Mouse (Mus musculus) limb, embryonic 10.5 days (tissue): ENCODE results near the gene Tnnt3. TPM values are rescaled to one million over a fixed set of nuclear protein-coding genes. Genes with fewer than 3 reads are reported as not detected.

Experiments used
- DNase-seq: peaks from one replicate; pipeline ENCODE4 v3.0.0-alpha.2; 2017; ENCODE audit warnings: low spot score
- H3K27ac ChIP-seq: fragments of 300-500 bp; sonication (generic); 2 replicates; pipeline ENCODE4 v1.5.1; 2016; ENCODE audit warnings: mild to moderate bottlenecking
- H3K27me3 ChIP-seq: fragments of 300-500 bp; sonication (generic); 2 replicates; pipeline ENCODE4 v1.6.1; 2016; ENCODE audit warnings: low read depth, mild to moderate bottlenecking; ENCODE audit not compliant: poor library complexity, severe bottlenecking
- H3K36me3 ChIP-seq: fragments of 300-500 bp; sonication (generic); 2 replicates; pipeline ENCODE4 v1.6.1; 2016; ENCODE audit warnings: mild to moderate bottlenecking, moderate library complexity
- H3K4me1 ChIP-seq: fragments of 300-500 bp; sonication (generic); 2 replicates; pipeline ENCODE4 v1.6.1; 2016
- H3K4me3 ChIP-seq: fragments of 300-500 bp; sonication (generic); 2 replicates; pipeline ENCODE4 v1.5.1; 2016; ENCODE audit warnings: mild to moderate bottlenecking, moderate library complexity
- H3K9me3 ChIP-seq: fragments of 300-500 bp; sonication (generic); replicated peaks from 2 replicates; pipeline ENCODE4 v1.6.1; 2016; ENCODE audit warnings: mild to moderate bottlenecking
- WGBS: fragments of 180-500 bp; shearing (Covaris S2); methylation state at CpG from one replicate; pipeline ENCODE4 v1.1.7; 2016; 5-methylcytosine and 5-hydroxymethylcytosine counted together
- polyA plus RNA-seq: library from polyadenylated mRNA; unstranded; fragments of >200 nt; fragmentation: Nextera tagmentation; extraction: Ambion mirVana; gene quantifications from 2 replicates; pipeline ENCODE4 v1.2.1, GENCODE M21; 2016

Gene Tnnt3
- polyA plus RNA-seq, 1 experiment from 2014 or later = 1.6 TPM

GRCm38 (mm10) chr7:142470171-142470691 lies 28.4 kb upstream of the Tnnt3 start:
- no peaks in the 10 kb centered on the region for H3K9me3 ChIP-seq
- WGBS = 80% methylated on average over 7 of the region's 7 CpGs
- H3K36me3 ChIP-seq = no peaks in the 10 kb centered on the region
- no peaks in the 10 kb centered on the region for H3K27me3 ChIP-seq
- H3K4me1 ChIP-seq = peaks cover 52% of the 10 kb centered on the region
- peak overlapping the region; percentile 93 for H3K27ac ChIP-seq
- DNase-seq = no peak
- H3K4me3 ChIP-seq = no peak overlapping the region

- H3K27ac ChIP-seq = peak overlapping the region; percentile 93
- H3K4me3 ChIP-seq = no peak overlapping the region
- H3K36me3 ChIP-seq = no peaks in the 10 kb centered on the region
- no peak for DNase-seq
- 17% methylated on average over 4 of the region's 4 CpGs for WGBS
- peaks cover 58% of the 10 kb centered on the region for H3K4me1 ChIP-seq
- no peaks in the 10 kb centered on the region for H3K27me3 ChIP-seq
- no peaks in the 10 kb centered on the region for H3K9me3 ChIP-seq
These were observed 27.7 kb upstream of the Tnnt3 start for GRCm38 (mm10) chr7:142470808-142471413.

GRCm38 (mm10) chr7:142471414-142471861 lies 27.2 kb upstream of the Tnnt3 start:
- H3K4me1 ChIP-seq = peaks cover 64% of the 10 kb centered on the region

GRCm38 (mm10) chr7:142471884-142472570 lies 26.6 kb upstream of the Tnnt3 start:
- Histone ChIP-seq H3K36me3 (no peaks in the 10 kb centered on the region), H3K9me3 (no peaks in the 10 kb centered on the region), H3K4me1 (peaks cover 70% of the 10 kb centered on the region), H3K4me3 (peak overlapping the region; percentile 32), H3K27me3 (no peaks in the 10 kb centered on the region), H3K27ac (peak overlapping the region; percentile 93)
- no peak for DNase-seq
- WGBS = 27% methylated on average over 15 of the region's 15 CpGs

More at GRCm38 (mm10) chr7:142471414-142471861, 27.2 kb upstream of the Tnnt3 start:
- no peaks in the 10 kb centered on the region for H3K36me3 ChIP-seq
- 11% methylated on average over 6 of the region's 6 CpGs for WGBS
- DNase-seq = no peak
- no peaks in the 10 kb centered on the region for H3K9me3 ChIP-seq
- H3K27ac ChIP-seq = peak overlapping the region; percentile 93
- H3K27me3 ChIP-seq = no peaks in the 10 kb centered on the region
- H3K4me3 ChIP-seq = peak overlapping the region; percentile 32

GRCm38 (mm10) chr7:142472936-142473335 lies 25.7 kb upstream of the Tnnt3 start:
- H3K4me1 ChIP-seq = peaks cover 74% of the 10 kb centered on the region
- no peak overlapping the region for H3K4me3 ChIP-seq
- H3K36me3 ChIP-seq = no peaks in the 10 kb centered on the region
- H3K27me3 ChIP-seq = no peaks in the 10 kb centered on the region
- H3K27ac ChIP-seq = peak overlapping the region; percentile 93
- H3K9me3 ChIP-seq = no peaks in the 10 kb centered on the region
- WGBS = 93% methylated on average over 4 of the region's 4 CpGs
- DNase-seq = no peak

- WGBS = 96% methylated on average over 2 of the region's 2 CpGs
- peaks cover 78% of the 10 kb centered on the region for H3K4me1 ChIP-seq
- no peaks in the 10 kb centered on the region for H3K36me3 ChIP-seq
- H3K27ac ChIP-seq = peak overlapping the region; percentile 93; the same call in 1 of the 2 replicates
- H3K9me3 ChIP-seq = no peaks in the 10 kb centered on the region
- no peak for DNase-seq
- no peak overlapping the region for H3K4me3 ChIP-seq
- no peaks in the 10 kb centered on the region for H3K27me3 ChIP-seq
These were observed 25.2 kb upstream of the Tnnt3 start for GRCm38 (mm10) chr7:142473476-142473875.

- no peak for DNase-seq
- H3K9me3 ChIP-seq = no peaks in the 10 kb centered on the region
- peaks cover 86% of the 10 kb centered on the region for H3K4me1 ChIP-seq
- H3K36me3 ChIP-seq = no peaks in the 10 kb centered on the region
- H3K4me3 ChIP-seq = no peak overlapping the region
- peak overlapping the region; percentile 71 for H3K27ac ChIP-seq
- WGBS = 81% methylated on average over 14 of the region's 14 CpGs
- H3K27me3 ChIP-seq = no peaks in the 10 kb centered on the region
These were observed 23.8 kb upstream of the Tnnt3 start for GRCm38 (mm10) chr7:142474799-142475198.

- Histone ChIP-seq H3K27ac (peak overlapping the region; percentile 71), H3K4me1 (peaks cover 81% of the 10 kb centered on the region), H3K36me3 (no peaks in the 10 kb centered on the region), H3K27me3 (no peaks in the 10 kb centered on the region), H3K9me3 (no peaks in the 10 kb centered on the region), H3K4me3 (no peak overlapping the region)
- 80% methylated on average over 7 of the region's 7 CpGs for WGBS
- no peak for DNase-seq
These were observed 23.0 kb upstream of the Tnnt3 start for GRCm38 (mm10) chr7:142475641-142476040.

GRCm38 (mm10) chr7:142476271-142476670 lies 22.4 kb upstream of the Tnnt3 start:
- Histone ChIP-seq H3K27ac (peak overlapping the region; percentile 71), H3K36me3 (no peaks in the 10 kb centered on the region), H3K4me1 (peaks cover 81% of the 10 kb centered on the region), H3K4me3 (no peak overlapping the region), H3K27me3 (no peaks in the 10 kb centered on the region), H3K9me3 (no peaks in the 10 kb centered on the region)
- DNase-seq = no peak
- WGBS = 87% methylated on average over 5 of the region's 5 CpGs

- Histone ChIP-seq H3K9me3 (no peaks in the 10 kb centered on the region), H3K27me3 (no peaks in the 10 kb centered on the region), H3K4me3 (no peak overlapping the region), H3K27ac (peak overlapping the region; percentile 71), H3K36me3 (no peaks in the 10 kb centered on the region), H3K4me1 (peaks cover 81% of the 10 kb centered on the region)
- DNase-seq = no peak
- 78% methylated on average over 13 of the region's 13 CpGs for WGBS
These were observed 21.7 kb upstream of the Tnnt3 start for GRCm38 (mm10) chr7:142476795-142477452.

- no peaks in the 10 kb centered on the region for H3K27me3 ChIP-seq
- no peaks in the 10 kb centered on the region for H3K36me3 ChIP-seq
- peaks cover 81% of the 10 kb centered on the region for H3K4me1 ChIP-seq
- no peak for DNase-seq
- H3K27ac ChIP-seq = peak overlapping the region; percentile 97
- H3K9me3 ChIP-seq = no peaks in the 10 kb centered on the region
- WGBS = 92% methylated on average over 6 of the region's 6 CpGs
- no peak overlapping the region for H3K4me3 ChIP-seq
These were observed 20.6 kb upstream of the Tnnt3 start for GRCm38 (mm10) chr7:142478001-142478400.

GRCm38 (mm10) chr7:142478574-142478973 lies 20.1 kb upstream of the Tnnt3 start:
- Histone ChIP-seq H3K9me3 (no peaks in the 10 kb centered on the region), H3K27me3 (no peaks in the 10 kb centered on the region), H3K27ac (peak overlapping the region; percentile 97), H3K4me1 (peaks cover 81% of the 10 kb centered on the region), H3K4me3 (no peak overlapping the region), H3K36me3 (no peaks in the 10 kb centered on the region)
- no peak for DNase-seq
- WGBS = 91% methylated on average over 2 of the region's 2 CpGs

GRCm38 (mm10) chr7:142479307-142479706 lies 19.3 kb upstream of the Tnnt3 start:
- Histone ChIP-seq H3K4me1 (peaks cover 83% of the 10 kb centered on the region), H3K27me3 (no peaks in the 10 kb centered on the region), H3K4me3 (no peak overlapping the region), H3K9me3 (no peaks in the 10 kb centered on the region), H3K27ac (peak overlapping the region; percentile 97), H3K36me3 (no peaks in the 10 kb centered on the region)
- no peak for DNase-seq
